Mouse (Mus musculus) MEL (cell line): ENCODE measurements around the gene Cdcp1. TPM values are rescaled to one million over a fixed set of nuclear protein-coding genes. Genes with fewer than 3 reads are reported as not detected.

Experiments used
- DNase-seq: peaks from one replicate; pipeline ENCODE4 v3.0.0; 2011; ENCODE audit warnings: low read depth, low spot score
- H3K27ac ChIP-seq: 2 replicates; pipeline ENCODE4 v1.5.1; 2012; ENCODE audit warnings: low read depth, mild to moderate bottlenecking, control low read depth, low read length, moderate library complexity; ENCODE audit not compliant: control insufficient read depth
- H3K27me3 ChIP-seq, 2 experiments: fragments of 150-350 bp in 1 of 2; sonication (generic) in 1 of 2; 2 replicates each; pipeline ENCODE4 v1.6.1; 2012; ENCODE audit warnings: low read length in 2 of 2, mild to moderate bottlenecking in 2 of 2, improper control_type of control experiment in 1 of 2, moderate library complexity in 1 of 2; ENCODE audit not compliant: insufficient read depth in 2 of 2, control insufficient read depth in 1 of 2
- H3K36me3 ChIP-seq, 2 experiments: 2 replicates each; pipeline ENCODE4 v1.6.1; 2012 to 2014; ENCODE audit warnings: low read length in 2 of 2, improper control_type of control experiment in 1 of 2, inconsistent platforms in 1 of 2, mild to moderate bottlenecking in 1 of 2; ENCODE audit not compliant: insufficient read depth in 2 of 2, control insufficient read depth in 1 of 2
- H3K4me1 ChIP-seq, 2 experiments: fragments of 150-350 bp in 1 of 2; sonication (generic) in 1 of 2; 2 replicates each; pipeline ENCODE4 v1.6.1; 2012; ENCODE audit warnings: low read length in 2 of 2, improper control_type of control experiment in 1 of 2, mild to moderate bottlenecking in 1 of 2; ENCODE audit not compliant: insufficient read depth in 2 of 2, control insufficient read depth in 1 of 2
- H3K4me3 ChIP-seq, 2 experiments: fragments of 150-350 bp in 1 of 2; sonication (generic) in 1 of 2; 2 replicates each; pipeline ENCODE4 v1.5.1; 2012; ENCODE audit warnings: low read depth in 2 of 2, low read length in 2 of 2, mild to moderate bottlenecking in 2 of 2, moderate library complexity in 2 of 2, control low read depth in 1 of 2, improper control_type of control experiment in 1 of 2; ENCODE audit not compliant: control insufficient read depth in 1 of 2, insufficient read depth in 1 of 2
- H3K79me2 ChIP-seq: 2 replicates; pipeline ENCODE4 v1.6.1; 2012; ENCODE audit warnings: mild to moderate bottlenecking, low read length, moderate library complexity; ENCODE audit not compliant: control insufficient read depth, poor library complexity, insufficient read depth
- H3K9ac ChIP-seq: 2 replicates; pipeline ENCODE4 v1.6.1; 2012; ENCODE audit warnings: low read depth, mild to moderate bottlenecking, control low read depth, low read length, moderate library complexity; ENCODE audit not compliant: control insufficient read depth, poor library complexity, severe bottlenecking
- H3K9me3 ChIP-seq: fragments of 150-350 bp; sonication (generic); replicated peaks from 2 replicates; pipeline ENCODE4 v1.6.1; 2012; ENCODE audit warnings: mild to moderate bottlenecking, low read length, improper control_type of control experiment, moderate library complexity; ENCODE audit not compliant: insufficient read depth
- CTCF ChIP-seq, 3 experiments: IDR thresholded peaks in 2 of 3; conservative IDR thresholded peaks in 1 of 3; 2 replicates each; pipeline ENCODE4 v1.5.1; 2011 to 2012; ENCODE audit warnings: low read length in 3 of 3, low read depth in 2 of 3, mild to moderate bottlenecking in 2 of 3, improper control_type of control experiment in 1 of 3, inconsistent platforms in 1 of 3, mixed read lengths in 1 of 3, moderate library complexity in 1 of 3; ENCODE audit not compliant: control insufficient read depth in 1 of 3, insufficient read depth in 1 of 3, poor library complexity in 1 of 3, severe bottlenecking in 1 of 3
- ETS1 ChIP-seq: IDR thresholded peaks from 2 replicates; pipeline ENCODE4 v1.6.1; 2012; ENCODE audit warnings: low read depth, mild to moderate bottlenecking, inconsistent platforms, low read length, improper control_type of control experiment, moderate library complexity
- GATA1 ChIP-seq: IDR thresholded peaks from 2 replicates; pipeline ENCODE4 v1.6.1; 2011; ENCODE audit warnings: low read depth, low read length, improper control_type of control experiment
- HCFC1 ChIP-seq: IDR thresholded peaks from 2 replicates; pipeline ENCODE4 v1.6.1; 2012; ENCODE audit warnings: low read depth, mild to moderate bottlenecking, inconsistent platforms, low read length, improper control_type of control experiment, moderate library complexity
- JUND ChIP-seq: IDR thresholded peaks from 2 replicates; pipeline ENCODE4 v1.6.1; 2011; ENCODE audit warnings: low read depth, mild to moderate bottlenecking, improper control_type of control experiment, low read length
- MAFK ChIP-seq: IDR thresholded peaks from 2 replicates; pipeline ENCODE4 v1.6.1; 2011; ENCODE audit warnings: low read depth, mild to moderate bottlenecking, low read length, improper control_type of control experiment, borderline replicate concordance
- MAZ ChIP-seq: IDR thresholded peaks from 2 replicates; pipeline ENCODE4 v1.6.1; 2012; ENCODE audit warnings: low read depth, mild to moderate bottlenecking, inconsistent platforms, low read length, improper control_type of control experiment
- MEF2A ChIP-seq: IDR thresholded peaks from 2 replicates; pipeline ENCODE4 v1.6.1; 2014; ENCODE audit warnings: low read depth, mild to moderate bottlenecking, inconsistent platforms, low read length, improper control_type of control experiment; ENCODE audit not compliant: poor library complexity, insufficient replicate concordance, severe bottlenecking; ENCODE audit errors: extremely low read depth
- MYB ChIP-seq: IDR thresholded peaks from 2 replicates; pipeline ENCODE4 v1.6.1; 2011; ENCODE audit warnings: mild to moderate bottlenecking, low read depth, low read length, improper control_type of control experiment
- MYC ChIP-seq: IDR thresholded peaks from 2 replicates; pipeline ENCODE4 v1.6.1; 2011; ENCODE audit warnings: low read depth, mild to moderate bottlenecking, low read length, improper control_type of control experiment, moderate library complexity
- POLR2A ChIP-seq, 2 experiments: IDR thresholded peaks; 2 replicates each; pipeline ENCODE4 v1.6.1; 2011 to 2012; ENCODE audit warnings: low read length in 2 of 2, mild to moderate bottlenecking in 2 of 2, control low read depth in 1 of 2, improper control_type of control experiment in 1 of 2, low read depth in 1 of 2, moderate library complexity in 1 of 2; ENCODE audit not compliant: control insufficient read depth in 1 of 2, insufficient read depth in 1 of 2, poor library complexity in 1 of 2
- POLR2AphosphoS2 ChIP-seq: IDR thresholded peaks from 2 replicates; pipeline ENCODE4 v1.6.1; 2011; ENCODE audit warnings: low read length, improper control_type of control experiment
- POLR2AphosphoS5 ChIP-seq: IDR thresholded peaks from 2 replicates; pipeline ENCODE4 v1.6.1; 2012; ENCODE audit warnings: low read depth, borderline replicate concordance, mild to moderate bottlenecking, inconsistent platforms, low read length, moderate library complexity, mixed read lengths
- RAD21 ChIP-seq: IDR thresholded peaks from 2 replicates; pipeline ENCODE4 v1.6.1; 2011; ENCODE audit warnings: mild to moderate bottlenecking, low read depth, low read length, improper control_type of control experiment
- RCOR1 ChIP-seq: IDR thresholded peaks from 2 replicates; pipeline ENCODE4 v1.6.1; 2012; ENCODE audit warnings: low read depth, mild to moderate bottlenecking, inconsistent platforms, low read length, improper control_type of control experiment
- SIN3A ChIP-seq: IDR thresholded peaks from 2 replicates; pipeline ENCODE4 v1.6.1; 2012; ENCODE audit warnings: low read length, improper control_type of control experiment, inconsistent platforms
- SMC3 ChIP-seq: IDR thresholded peaks from 2 replicates; pipeline ENCODE4 v1.6.1; 2011; ENCODE audit warnings: low read depth, low read length, improper control_type of control experiment
- TAL1 ChIP-seq: IDR thresholded peaks from 2 replicates; pipeline ENCODE4 v1.6.1; 2012; ENCODE audit warnings: mild to moderate bottlenecking, inconsistent platforms, low read length, moderate library complexity, mixed read lengths
- TBP ChIP-seq: IDR thresholded peaks from 2 replicates; pipeline ENCODE4 v1.8.0; 2011; ENCODE audit warnings: low read depth, low read length, improper control_type of control experiment
- TCF12 ChIP-seq: IDR thresholded peaks from 2 replicates; pipeline ENCODE4 v1.6.1; 2014; ENCODE audit warnings: low read depth, mild to moderate bottlenecking, inconsistent platforms, low read length, improper control_type of control experiment, moderate library complexity
- UBTF ChIP-seq: IDR thresholded peaks from 2 replicates; pipeline ENCODE4 v1.6.1; 2012; ENCODE audit warnings: low read depth, mild to moderate bottlenecking, inconsistent platforms, low read length, improper control_type of control experiment, moderate library complexity, borderline replicate concordance; ENCODE audit not compliant: insufficient read depth
- USF1 ChIP-seq: IDR thresholded peaks from 2 replicates; pipeline ENCODE4 v1.6.1; 2014; ENCODE audit warnings: low read depth, mild to moderate bottlenecking, inconsistent platforms, low read length, improper control_type of control experiment, moderate library complexity
- USF2 ChIP-seq, 2 experiments: IDR thresholded peaks; 2 replicates each; pipeline ENCODE4 v1.6.1; 2011 to 2012; ENCODE audit warnings: improper control_type of control experiment in 2 of 2, low read length in 2 of 2, borderline replicate concordance in 1 of 2, inconsistent platforms in 1 of 2, low read depth in 1 of 2, mild to moderate bottlenecking in 1 of 2; ENCODE audit not compliant: insufficient read depth in 1 of 2
- ZKSCAN1 ChIP-seq: IDR thresholded peaks from 2 replicates; pipeline ENCODE4 v1.6.1; 2012; ENCODE audit warnings: low read depth, mild to moderate bottlenecking, inconsistent platforms, low read length, improper control_type of control experiment, moderate library complexity
- ZNF384 ChIP-seq: IDR thresholded peaks from 2 replicates; pipeline ENCODE4 v1.6.1; 2012; ENCODE audit warnings: low read depth, mild to moderate bottlenecking, inconsistent platforms, low read length, improper control_type of control experiment
- polyA plus RNA-seq, 2 experiments: library from polyadenylated mRNA; stranded (reverse) in 1 of 2; unstranded in 1 of 2; fragments of >175 nt in 1 of 2; fragments of >200 nt in 1 of 2; gene quantifications; 2 replicates each; pipeline versions ENCODE4 v1.2.1 to v1.2.4; 2012; ENCODE audit warnings: low replicate concordance in 2 of 2, low read depth in 1 of 2; ENCODE audit not compliant: insufficient read length in 2 of 2, insufficient read depth in 1 of 2, missing spikeins in 1 of 2
- total RNA-seq: library from RNA; depleted of rRNA; stranded (reverse); fragments of 300-350 nt; gene quantifications from 2 replicates; pipeline ENCODE4 v1.2.3, GENCODE M21; 2012

The Cdcp1 gene
- total and polyA plus RNA-seq, 3 experiments = not detected

DNA sequence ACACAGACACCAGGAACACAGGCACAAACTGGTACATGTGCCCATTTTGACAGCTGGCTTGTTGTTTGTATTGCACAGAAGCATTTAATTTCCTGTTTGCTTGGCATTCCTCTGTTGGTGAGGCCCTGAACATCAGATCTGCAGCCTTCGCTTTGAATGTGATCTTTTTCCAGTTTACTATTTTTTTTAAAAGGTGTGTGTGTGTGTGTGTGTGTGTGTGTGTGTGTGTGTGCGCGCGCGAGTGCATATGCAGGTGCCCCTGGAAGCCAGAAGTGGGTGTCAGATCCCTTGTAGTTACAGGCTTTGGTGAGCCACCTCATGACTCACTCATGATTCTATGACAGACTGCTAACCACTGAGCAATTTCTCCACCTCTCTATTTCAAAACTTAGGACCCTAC is 24.4 kb upstream of the Cdcp1 start:
- H3K9ac ChIP-seq = no peak overlapping the region
- no peaks in the 10 kb centered on the region; a peak in 1 of 4 replicates for H3K4me1 ChIP-seq
- no peak for DNase-seq
- no peaks in the 10 kb centered on the region; a peak in 2 of 4 replicates for H3K27me3 ChIP-seq
- TF ChIP-seq ZNF384 (no peak), POLR2AphosphoS5 (no peak), TCF12 (no peak), UBTF (no peak), ZKSCAN1 (no peak), POLR2AphosphoS2 (no peak), SIN3A (no peak), RAD21 (no peak), MAZ (no peak), TBP (no peak), RCOR1 (no peak), MYB (no peak), SMC3 (no peak), USF1 (no peak), MAFK (no peak)
- H3K79me2 ChIP-seq = no peaks in the 10 kb centered on the region
- H3K4me3 ChIP-seq = no peak overlapping the region
- no peaks in the 10 kb centered on the region for H3K9me3 ChIP-seq
- no peak overlapping the region for H3K27ac ChIP-seq
- H3K36me3 ChIP-seq = no peaks in the 10 kb centered on the region; a peak in 1 of 4 replicates

GRCm38 (mm10) chr9:123239651-123240050 is 23.8 kb upstream of the Cdcp1 start:
- TF ChIP-seq RCOR1 (no peak), ZNF384 (no peak), GATA1 (no peak), JUND (no peak), ETS1 (no peak), TAL1 (no peak), MYC (no peak), USF1 (no peak), USF2 (IDR thresholded peaks at IDR 0.05; ENCODE audit: borderline replicate concordance in 1 of 2, insufficient read depth in 1 of 2, low read depth in 1 of 2, low read length in 2 of 2) (no peak), POLR2A (IDR thresholded peaks at IDR 0.05; ENCODE audit: control insufficient read depth in 1 of 2, insufficient read depth in 1 of 2, low read depth in 1 of 2, low read length in 2 of 2, poor library complexity in 1 of 2) (no peak), MEF2A (no peak), CTCF (IDR thresholded peaks at IDR 0.05 in 2 of 3, conservative IDR thresholded peaks at IDR 0.05 in 1 of 3; ENCODE audit: control insufficient read depth in 1 of 3, insufficient read depth in 1 of 3, low read depth in 2 of 3, low read length in 3 of 3, poor library complexity in 1 of 3, severe bottlenecking in 1 of 3) (no peak), TCF12 (no peak), RAD21 (no peak), MYB (no peak), HCFC1 (no peak)
- H3K36me3 ChIP-seq = no peaks in the 10 kb centered on the region; a peak in 1 of 4 replicates
- H3K4me3 ChIP-seq = no peak overlapping the region
- no peaks in the 10 kb centered on the region for H3K9me3 ChIP-seq
- H3K9ac ChIP-seq = no peak overlapping the region
- H3K27me3 ChIP-seq = no peaks in the 10 kb centered on the region; a peak in 2 of 4 replicates
- H3K4me1 ChIP-seq = no peaks in the 10 kb centered on the region; a peak in 1 of 4 replicates
- H3K79me2 ChIP-seq = no peaks in the 10 kb centered on the region
- no peak for DNase-seq
- H3K27ac ChIP-seq = no peak overlapping the region
